Mouse (Mus musculus): ENCODE data around the gene Cphx1.
"Not testable (repeated sequence)": the region's sequence is repeated elsewhere in the genome, so short reads cannot be mapped to it uniquely, and the experiment has no call there.

- TF ChIP-seq MAFK (IDR thresholded peaks at IDR 0.05; ENCODE audit: insufficient read depth, low read depth, low read length); ZC3H11A (IDR thresholded peaks at IDR 0.05; ENCODE audit: borderline replicate concordance, low read depth, low read length); ZNF384 (IDR thresholded peaks at IDR 0.05; ENCODE audit: low read depth, low read length); HCFC1 (IDR thresholded peaks at IDR 0.05; ENCODE audit: borderline replicate concordance, insufficient read depth, low read length); CHD2 (IDR thresholded peaks at IDR 0.05; ENCODE audit: low read depth, low read length): not testable (repeated sequence)
Measured at GRCm38 (mm10) chr14:25918427-25919170, 19.5 kb upstream of the Cphx1 start.
